Mouse (Mus musculus) heart, embryonic 14.5 days (tissue): Measurements from ENCODE around the gene Pdzd2. TPM values are rescaled to one million over a fixed set of nuclear protein-coding genes. Genes with fewer than 3 reads are reported as not detected.

ENCODE experiments used
- ATAC-seq: fragments of 200-750 bp; cut with Nextera tagmentation; 2 replicates; pipeline ENCODE4 v1.8.0; 2017; ENCODE audit warnings: low read depth, moderate TSS enrichment; ENCODE audit not compliant: insufficient number of reproducible peaks, insufficient read depth, low FRiP score
- H3K27ac ChIP-seq, 2 experiments: fragments of 200-500 bp in 1 of 2; fragments of 300-500 bp in 1 of 2; sonication (generic) in 1 of 2; replicated peaks in 1 of 2; 2 replicates each; pipeline ENCODE4 v1.5.1; 2012 to 2014; ENCODE audit warnings: low read depth in 2 of 2, low read length in 2 of 2, control low read depth in 1 of 2, mild to moderate bottlenecking in 1 of 2, mixed read lengths in 1 of 2; ENCODE audit not compliant: control insufficient read depth in 1 of 2, insufficient read depth in 1 of 2
- H3K27me3 ChIP-seq: fragments of 300-500 bp; sonication (generic); 2 replicates; pipeline ENCODE4 v1.6.1; 2014; ENCODE audit warnings: mild to moderate bottlenecking, low read length, control low read depth; ENCODE audit not compliant: control insufficient read depth, insufficient read depth
- H3K36me3 ChIP-seq: fragments of 300-500 bp; sonication (generic); 2 replicates; pipeline ENCODE4 v1.6.1; 2014; ENCODE audit warnings: mild to moderate bottlenecking, control low read depth, low read length, mixed read lengths; ENCODE audit not compliant: control insufficient read depth, insufficient read depth
- H3K4me1 ChIP-seq, 2 experiments: fragments of 200-500 bp in 1 of 2; fragments of 300-500 bp in 1 of 2; sonication (generic) in 1 of 2; 2 replicates each; pipeline ENCODE4 v1.6.1; 2012 to 2014; ENCODE audit warnings: low read length in 2 of 2, control low read depth in 1 of 2, mixed read lengths in 1 of 2; ENCODE audit not compliant: control insufficient read depth in 2 of 2, insufficient read depth in 2 of 2
- H3K4me2 ChIP-seq: fragments of 300-500 bp; sonication (generic); 2 replicates; pipeline ENCODE4 v1.6.1; 2014; ENCODE audit warnings: mild to moderate bottlenecking, low read length
- H3K4me3 ChIP-seq, 2 experiments: fragments of 200-500 bp in 1 of 2; fragments of 300-500 bp in 1 of 2; sonication (generic) in 1 of 2; 2 replicates each; pipeline ENCODE4 v1.5.1; 2012 to 2014; ENCODE audit warnings: low read length in 2 of 2, mild to moderate bottlenecking in 2 of 2, control low read depth in 1 of 2, low read depth in 1 of 2, moderate library complexity in 1 of 2; ENCODE audit not compliant: control insufficient read depth in 1 of 2, insufficient read depth in 1 of 2
- H3K9ac ChIP-seq: fragments of 300-500 bp; sonication (generic); 2 replicates; pipeline ENCODE4 v1.6.1; 2014; ENCODE audit warnings: mild to moderate bottlenecking, low read length
- H3K9me3 ChIP-seq: fragments of 300-500 bp; sonication (generic); 2 replicates; pipeline ENCODE4 v1.6.1; 2016; ENCODE audit warnings: low read length, control low read depth; ENCODE audit not compliant: control insufficient read depth
- WGBS: fragments of 180-500 bp; shearing (Covaris S2); extraction: QIAGEN DNeasy Blood & Tissue Kit; methylation state at CpG from one replicate; pipeline ENCODE4 v1.1.7; 2014; 5-methylcytosine and 5-hydroxymethylcytosine counted together
- polyA plus RNA-seq: library from polyadenylated mRNA; unstranded; fragments of >200 nt; fragmentation: Nextera tagmentation; extraction: Ambion mirVana; gene quantifications from 2 replicates; pipeline ENCODE4 v1.2.1, GENCODE M21; 2014

The Pdzd2 gene
- polyA plus RNA-seq, 1 experiment from 2014 or later, result 16.8 TPM

- no peak overlapping the region for H3K27ac ChIP-seq
- no peaks in the 10 kb centered on the region for H3K27me3 ChIP-seq
- H3K4me3 ChIP-seq, result no peak overlapping the region
- H3K4me1 ChIP-seq, result peaks cover 12 to 16% of the 10 kb centered on the region in 2 experiments
- WGBS, result 82% methylated on average over 6 of the region's 6 CpGs
- H3K9me3 ChIP-seq, result no peaks in the 10 kb centered on the region
- no peak for ATAC-seq
- no peaks in the 10 kb centered on the region for H3K36me3 ChIP-seq
- H3K4me2 ChIP-seq, result no peak overlapping the region
- no peak overlapping the region for H3K9ac ChIP-seq
Measured at GRCm38 (mm10) chr15:12542316-12542715, 197.4 kb downstream of the Pdzd2 start.

GRCm38 (mm10) chr15:12539618-12540302 is 200.0 kb downstream of the Pdzd2 start:
- Histone ChIP-seq H3K36me3 (no peaks in the 10 kb centered on the region), H3K9ac (no peak overlapping the region), H3K4me1 (peaks cover 3 to 10% of the 10 kb centered on the region in 2 experiments), H3K27ac (no peak overlapping the region), H3K9me3 (no peaks in the 10 kb centered on the region), H3K4me2 (no peak overlapping the region), H3K27me3 (no peaks in the 10 kb centered on the region), H3K4me3 (no peak overlapping the region)
- ATAC-seq, result no peak
- 93% methylated on average over 11 of the region's 11 CpGs for WGBS

GRCm38 (mm10) chr15:12533254-12533653 is 206.5 kb downstream of the Pdzd2 start:
- peaks cover 3 to 7% of the 10 kb centered on the region in 2 experiments for H3K4me1 ChIP-seq
- WGBS, result 83% methylated on average over 5 of the region's 5 CpGs
- no peak overlapping the region for H3K4me2 ChIP-seq
- H3K9me3 ChIP-seq, result 0 out of 2 replicates have a peak, but pooled peaks cover 8% of the 10 kb centered on the region
- H3K36me3 ChIP-seq, result no peaks in the 10 kb centered on the region
- H3K27me3 ChIP-seq, result no peaks in the 10 kb centered on the region
- H3K9ac ChIP-seq, result no peak overlapping the region
- H3K4me3 ChIP-seq, result no peak overlapping the region
- no peak overlapping the region for H3K27ac ChIP-seq
- no peak for ATAC-seq

- H3K36me3 ChIP-seq, result no peaks in the 10 kb centered on the region
- no peaks in the 10 kb centered on the region for H3K27me3 ChIP-seq
- no peak overlapping the region for H3K4me2 ChIP-seq
- no peak for ATAC-seq
- no peak overlapping the region for H3K27ac ChIP-seq
- H3K9me3 ChIP-seq, result 0 out of 2 replicates have a peak, but pooled peaks cover 8% of the 10 kb centered on the region
- no peak overlapping the region for H3K4me3 ChIP-seq
- H3K9ac ChIP-seq, result no peak overlapping the region
- peaks cover 3 to 7% of the 10 kb centered on the region in 2 experiments for H3K4me1 ChIP-seq
- 79% methylated on average over 4 of the region's 4 CpGs for WGBS
Measured at GRCm38 (mm10) chr15:12532568-12532967, 207.2 kb downstream of the Pdzd2 start.

DNA sequence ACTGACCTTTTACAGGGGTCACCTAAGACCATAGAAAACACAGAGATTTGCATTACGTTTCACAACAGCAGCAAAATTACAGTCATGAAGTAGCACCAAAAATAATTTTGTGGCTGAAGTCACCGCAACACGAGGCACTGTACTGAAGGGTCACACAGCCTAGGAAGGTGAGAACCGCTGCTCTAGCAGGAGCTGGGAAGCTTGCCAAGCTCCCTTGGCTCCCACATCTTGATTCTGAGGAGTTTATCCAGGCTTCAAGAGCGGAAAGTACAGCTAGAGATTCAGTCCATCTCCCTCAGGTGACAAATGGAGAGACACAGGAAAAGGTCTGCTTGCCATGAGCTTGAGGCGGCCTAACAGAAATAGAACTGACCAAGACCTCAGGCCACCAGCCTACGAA is 216.9 kb downstream of the Pdzd2 start:
- H3K9me3 ChIP-seq, result peaks cover 4% of the 10 kb centered on the region; the same call in 1 of the 2 replicates
- no peak overlapping the region for H3K4me2 ChIP-seq
- no peak overlapping the region for H3K9ac ChIP-seq
- no peaks in the 10 kb centered on the region for H3K27me3 ChIP-seq
- H3K27ac ChIP-seq, result peak overlapping the region; percentile 26 to 51; a peak in 3 of 4 replicates
- 33% methylated on average over 7 of the region's 7 CpGs for WGBS
- H3K4me1 ChIP-seq, result peaks cover 17 to 20% of the 10 kb centered on the region in 2 experiments
- ATAC-seq, result no peak
- H3K36me3 ChIP-seq, result no peaks in the 10 kb centered on the region
- no peak overlapping the region for H3K4me3 ChIP-seq

GRCm38 (mm10) chr15:12520292-12520691 is 219.4 kb downstream of the Pdzd2 start:
- WGBS, result 53% methylated on average over 9 of the region's 9 CpGs
- no peak for ATAC-seq
- Histone ChIP-seq H3K4me1 (peaks cover 19 to 20% of the 10 kb centered on the region in 2 experiments), H3K36me3 (no peaks in the 10 kb centered on the region), H3K9me3 (no peaks in the 10 kb centered on the region), H3K9ac (no peak overlapping the region), H3K4me2 (0 out of 2 replicates have a peak overlapping the region, but pooled peaks have one; percentile 12), H3K27ac (no peak overlapping the region; a peak in 1 of 4 replicates), H3K4me3 (no peak overlapping the region), H3K27me3 (no peaks in the 10 kb centered on the region)

GRCm38 (mm10) chr15:12518370-12518973 is 221.3 kb downstream of the Pdzd2 start:
- 34% methylated on average over 14 of the region's 14 CpGs for WGBS
- no peak for ATAC-seq
- Histone ChIP-seq H3K9me3 (no peaks in the 10 kb centered on the region), H3K4me2 (no peak overlapping the region; the same call in 1 of the 2 replicates), H3K4me1 (peaks cover 20% of the 10 kb centered on the region in 2 experiments), H3K4me3 (no peak overlapping the region), H3K27me3 (no peaks in the 10 kb centered on the region), H3K36me3 (no peaks in the 10 kb centered on the region), H3K9ac (no peak overlapping the region), H3K27ac (peak overlapping the region; percentile 25 to 26; a peak in 3 of 4 replicates)
